Mouse (Mus musculus) kidney, adult 2 months (tissue): ENCODE data around the gene Hbp1.

Experiments
- CTCF ChIP-seq: fragments of 200-500 bp; conservative IDR thresholded peaks from 2 replicates; pipeline ENCODE4 v1.5.1; 2011; ENCODE audit warnings: low read depth, mild to moderate bottlenecking, control low read depth, low read length, moderate library complexity, mixed read lengths; ENCODE audit not compliant: insufficient read depth, insufficient read length
- POLR2A ChIP-seq: fragments of 200-500 bp; IDR thresholded peaks from one replicate; pipeline ENCODE4 v1.6.1; 2011; ENCODE audit warnings: low read depth, low read length, control low read depth

GRCm38 (mm10) chr12:31998706-31999105, 48.4 kb upstream of the Hbp1 start:
- no peak for TF ChIP-seq POLR2A
- TF ChIP-seq CTCF: no peak
